Mouse (Mus musculus): ENCODE data around the gene Pnrc2. TPM values are rescaled to one million over a fixed set of nuclear protein-coding genes. Genes with fewer than 3 reads are reported as not detected.

Pnrc2 gene
- polyA plus RNA-seq, 1 experiment from 2014 or later = 157 TPM

DNA sequence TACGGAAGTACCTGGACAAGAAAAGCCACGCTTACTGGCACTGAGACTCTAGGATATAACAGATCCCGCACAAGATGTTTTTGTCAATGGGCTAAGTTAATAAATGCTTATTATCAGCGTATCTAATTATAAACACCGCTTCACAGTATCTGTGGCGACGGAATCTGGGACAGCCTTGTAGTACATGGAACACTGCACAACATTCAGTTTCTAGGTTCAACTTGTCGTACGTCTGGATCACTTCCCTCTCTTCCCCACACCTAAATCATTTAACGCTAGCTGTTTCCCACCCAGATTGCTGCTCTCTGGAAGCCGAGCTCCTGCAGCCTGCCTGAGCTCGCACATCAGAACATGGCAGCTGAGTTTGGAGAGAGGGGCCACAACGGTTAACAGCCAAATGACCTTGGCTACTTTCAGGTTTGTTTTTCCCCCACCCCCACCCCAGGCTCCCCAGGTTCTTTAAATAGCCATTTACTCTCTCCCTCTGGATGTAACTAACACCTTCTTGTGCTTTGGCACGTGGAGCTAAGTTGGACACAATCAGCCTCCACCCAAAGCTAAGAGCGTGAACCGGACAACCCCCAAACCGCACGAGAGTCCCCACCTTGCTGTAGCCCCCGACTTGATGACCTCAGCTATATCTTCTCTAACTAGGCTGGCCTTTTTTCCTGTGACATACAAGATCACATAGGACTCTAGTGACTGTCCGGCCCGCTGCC lies 34.2 kb downstream of the Pnrc2 start:
- H3K9ac ChIP-seq = no peak overlapping the region
- no peak overlapping the region for H3K27ac ChIP-seq (replicated peaks)
- H3K36me3 ChIP-seq = no peaks in the 10 kb centered on the region
- 75% methylated on average over 21 of the region's 21 CpGs for WGBS
- H3K4me2 ChIP-seq (replicated peaks) = no peak overlapping the region
- H3K4me1 ChIP-seq = no peaks in the 10 kb centered on the region
- no peaks in the 10 kb centered on the region for H3K9me3 ChIP-seq (replicated peaks)
- H3K4me3 ChIP-seq (replicated peaks) = no peak overlapping the region
- no peak for ATAC-seq (ENCODE audit: insufficient number of reproducible peaks, low FRiP score, low TSS enrichment, low read depth)
- H3K27me3 ChIP-seq = no peaks in the 10 kb centered on the region

GRCm38 (mm10) chr4:135838925-135839292 lies 34.7 kb downstream of the Pnrc2 start:
- Histone ChIP-seq H3K4me1 (no peaks in the 10 kb centered on the region), H3K4me3 (replicated peaks) (no peak overlapping the region), H3K9ac (no peak overlapping the region), H3K36me3 (no peaks in the 10 kb centered on the region), H3K9me3 (replicated peaks) (no peaks in the 10 kb centered on the region), H3K27me3 (no peaks in the 10 kb centered on the region), H3K4me2 (replicated peaks) (no peak overlapping the region), H3K27ac (replicated peaks) (no peak overlapping the region)
- ATAC-seq (ENCODE audit: insufficient number of reproducible peaks, low FRiP score, low TSS enrichment, low read depth) = no peak
- WGBS = 79% methylated on average over 3 of the region's 3 CpGs

DNA sequence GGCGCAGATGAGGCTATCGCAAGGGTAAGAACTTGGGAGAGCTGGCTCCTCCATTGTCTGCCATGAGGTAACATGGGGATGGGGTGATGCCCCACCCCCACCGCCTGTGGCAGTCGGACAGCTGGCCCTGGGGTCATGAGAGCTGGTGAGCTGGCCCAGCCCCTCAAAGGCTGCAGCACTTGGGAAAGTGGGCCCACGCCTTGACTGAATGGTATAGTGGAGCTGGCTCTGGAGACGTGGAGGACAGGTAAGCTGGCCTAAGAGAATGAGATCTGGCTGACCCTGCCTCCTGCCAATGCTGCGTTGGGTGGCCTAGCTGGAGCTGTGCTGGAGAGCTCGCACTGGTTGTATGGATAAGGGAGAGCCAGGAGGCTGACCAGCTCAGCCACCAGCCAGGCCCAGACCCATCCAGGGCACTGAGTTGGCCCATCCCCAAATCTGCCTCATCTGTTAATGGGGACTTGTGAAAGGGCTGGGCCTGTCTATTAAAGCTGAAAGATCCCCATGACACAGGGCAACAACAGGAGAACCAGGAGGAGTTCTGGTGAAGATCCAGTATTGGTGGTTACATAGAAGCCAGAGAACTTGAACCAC lies 39.4 kb downstream of the Pnrc2 start:
- Histone ChIP-seq H3K9ac (no peak overlapping the region), H3K4me3 (replicated peaks) (no peak overlapping the region), H3K9me3 (replicated peaks) (no peaks in the 10 kb centered on the region), H3K4me2 (replicated peaks) (no peak overlapping the region), H3K27ac (replicated peaks) (no peak overlapping the region), H3K4me1 (peaks cover 9% of the 10 kb centered on the region), H3K36me3 (no peaks in the 10 kb centered on the region), H3K27me3 (no peaks in the 10 kb centered on the region)
- no peak for ATAC-seq (ENCODE audit: insufficient number of reproducible peaks, low FRiP score, low TSS enrichment, low read depth)
- 80% methylated on average over 8 of the region's 8 CpGs for WGBS

GRCm38 (mm10) chr4:135833301-135834123 lies 40.1 kb downstream of the Pnrc2 start:
- 0 out of 2 replicates have a peak, but pooled peaks have one; percentile 34 for ATAC-seq (ENCODE audit: insufficient number of reproducible peaks, low FRiP score, low TSS enrichment, low read depth)
- 67% methylated on average over 12 of the region's 12 CpGs for WGBS
- Histone ChIP-seq H3K27ac (replicated peaks) (no peak overlapping the region), H3K27me3 (no peaks in the 10 kb centered on the region), H3K4me2 (replicated peaks) (no peak overlapping the region), H3K9me3 (replicated peaks) (no peaks in the 10 kb centered on the region), H3K36me3 (no peaks in the 10 kb centered on the region), H3K4me3 (replicated peaks) (no peak overlapping the region), H3K4me1 (peaks cover 16% of the 10 kb centered on the region), H3K9ac (no peak overlapping the region)

- WGBS = 53% methylated on average over 11 of the region's 11 CpGs
- Histone ChIP-seq H3K27ac (replicated peaks) (peak overlapping the region; percentile 48; the same call in 1 of the 2 replicates), H3K36me3 (no peaks in the 10 kb centered on the region), H3K9ac (no peak overlapping the region), H3K9me3 (replicated peaks) (no peaks in the 10 kb centered on the region), H3K4me1 (peaks cover 20% of the 10 kb centered on the region), H3K27me3 (no peaks in the 10 kb centered on the region), H3K4me3 (replicated peaks) (no peak overlapping the region), H3K4me2 (replicated peaks) (no peak overlapping the region)
- ATAC-seq (ENCODE audit: insufficient number of reproducible peaks, low FRiP score, low TSS enrichment, low read depth) = no peak
Observed at GRCm38 (mm10) chr4:135832070-135832469, 41.6 kb downstream of the Pnrc2 start.

- no peaks in the 10 kb centered on the region for H3K9me3 ChIP-seq (replicated peaks)
- peaks cover 20% of the 10 kb centered on the region for H3K4me1 ChIP-seq
- H3K36me3 ChIP-seq = no peaks in the 10 kb centered on the region
- WGBS = 9% methylated on average over 11 of the region's 11 CpGs
- H3K27ac ChIP-seq (replicated peaks) = peak overlapping the region; percentile 89
- peak; percentile 46 for ATAC-seq (ENCODE audit: insufficient number of reproducible peaks, low FRiP score, low TSS enrichment, low read depth)
- no peak overlapping the region for H3K4me3 ChIP-seq (replicated peaks)
- peak overlapping the region; percentile 29; the same call in 1 of the 2 replicates for H3K4me2 ChIP-seq (replicated peaks)
- no peaks in the 10 kb centered on the region for H3K27me3 ChIP-seq
- H3K9ac ChIP-seq = no peak overlapping the region
Observed at GRCm38 (mm10) chr4:135828491-135828890, 45.2 kb downstream of the Pnrc2 start.

DNA sequence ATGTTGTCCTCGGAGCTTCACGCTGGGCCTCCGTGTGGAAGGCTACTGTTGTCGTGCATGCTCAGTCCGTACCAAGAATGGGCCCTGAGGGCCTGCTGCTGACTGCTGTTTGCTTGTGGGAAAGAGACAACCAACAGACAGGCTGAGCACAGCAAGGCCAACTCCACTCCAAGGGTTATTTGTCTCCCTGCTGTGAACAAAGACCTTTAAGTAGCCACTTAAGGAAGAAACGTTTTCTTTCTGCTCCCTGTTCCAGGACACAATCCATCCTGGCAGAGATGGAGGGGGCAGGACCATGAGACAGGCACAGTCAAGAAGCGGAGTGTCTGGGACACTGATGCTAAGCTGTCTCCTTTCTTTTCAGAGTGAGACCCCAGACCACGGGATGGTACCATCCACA lies 49.4 kb downstream of the Pnrc2 start:
- no peak overlapping the region for H3K4me3 ChIP-seq (replicated peaks)
- 44% methylated on average over 8 of the region's 8 CpGs for WGBS
- no peak overlapping the region for H3K4me2 ChIP-seq (replicated peaks)
- H3K27ac ChIP-seq (replicated peaks) = no peak overlapping the region
- H3K36me3 ChIP-seq = no peaks in the 10 kb centered on the region
- H3K9me3 ChIP-seq (replicated peaks) = no peaks in the 10 kb centered on the region
- H3K4me1 ChIP-seq = peaks cover 14% of the 10 kb centered on the region
- ATAC-seq (ENCODE audit: insufficient number of reproducible peaks, low FRiP score, low TSS enrichment, low read depth) = no peak
- H3K9ac ChIP-seq = no peak overlapping the region
- no peaks in the 10 kb centered on the region for H3K27me3 ChIP-seq

DNA sequence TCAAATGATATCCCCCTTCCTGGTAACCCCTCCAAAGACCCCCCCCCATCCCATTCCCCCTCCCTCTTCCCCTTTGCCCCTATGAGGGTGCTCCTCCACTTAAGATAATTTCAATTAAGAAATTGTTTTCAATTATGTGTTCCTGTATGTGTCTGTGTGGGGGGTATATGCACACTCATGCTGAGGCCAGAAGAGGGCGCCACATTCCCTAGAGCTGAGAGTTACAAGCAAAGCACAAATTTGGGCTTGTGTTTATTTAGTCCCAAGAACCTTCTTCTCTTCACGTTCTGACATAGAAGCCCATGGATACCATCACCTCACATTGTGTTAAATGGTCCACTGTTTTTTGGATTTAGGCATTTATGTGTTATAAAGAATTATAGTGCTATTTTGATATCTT lies 50.4 kb downstream of the Pnrc2 start:
- H3K9ac ChIP-seq = no peak overlapping the region
- no peak overlapping the region for H3K4me2 ChIP-seq (replicated peaks)
- no peaks in the 10 kb centered on the region for H3K36me3 ChIP-seq
- no peak overlapping the region for H3K27ac ChIP-seq (replicated peaks)
- no peaks in the 10 kb centered on the region for H3K27me3 ChIP-seq
- 72% methylated on average over 2 of the region's 2 CpGs for WGBS
- H3K9me3 ChIP-seq (replicated peaks) = no peaks in the 10 kb centered on the region
- H3K4me3 ChIP-seq (replicated peaks) = no peak overlapping the region
- H3K4me1 ChIP-seq = peaks cover 4% of the 10 kb centered on the region; the same call in 1 of the 2 replicates
- no peak for ATAC-seq (ENCODE audit: insufficient number of reproducible peaks, low FRiP score, low TSS enrichment, low read depth)

DNA sequence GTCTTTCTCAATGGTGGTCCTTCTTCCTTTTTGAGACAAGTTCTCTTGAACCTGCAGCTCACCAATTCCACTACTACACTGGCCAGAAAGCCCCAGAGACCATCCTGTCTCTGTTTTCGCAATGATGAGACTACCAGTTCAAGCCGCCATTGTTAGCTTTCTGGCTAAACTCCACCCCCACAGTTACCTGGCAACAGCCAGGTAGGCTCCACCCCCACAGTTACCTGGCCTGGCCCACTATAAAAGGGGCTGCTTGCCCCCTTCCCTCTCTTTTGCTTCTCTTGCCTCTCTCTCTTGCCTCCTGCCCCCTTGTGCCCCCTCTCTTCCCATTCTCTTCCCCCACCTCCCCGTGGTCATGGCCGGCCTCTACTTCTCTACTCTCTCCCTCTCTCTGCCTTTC lies 51.9 kb downstream of the Pnrc2 start:
- Histone ChIP-seq H3K4me3 (replicated peaks) (no peak overlapping the region), H3K27me3 (no peaks in the 10 kb centered on the region), H3K9me3 (replicated peaks) (no peaks in the 10 kb centered on the region), H3K9ac (no peak overlapping the region), H3K4me1 (peaks cover 3% of the 10 kb centered on the region; the same call in 1 of the 2 replicates), H3K27ac (replicated peaks) (no peak overlapping the region), H3K4me2 (replicated peaks) (no peak overlapping the region), H3K36me3 (no peaks in the 10 kb centered on the region)
- WGBS = 92% methylated on average over 4 of the region's 4 CpGs
- ATAC-seq (ENCODE audit: insufficient number of reproducible peaks, low FRiP score, low TSS enrichment, low read depth) = no peak

All from embryonic facial prominence, embryonic 15.5 days (tissue).